Mouse (Mus musculus) stomach, embryonic 14.5 days (tissue): Measurements from ENCODE around the gene Atoh8. TPM values are rescaled to one million over a fixed set of nuclear protein-coding genes. Genes with fewer than 3 reads are reported as not detected.

Experiments used
- ATAC-seq: fragments of 200-750 bp; cut with Nextera tagmentation; 2 replicates; pipeline ENCODE4 v1.8.0; 2017; ENCODE audit warnings: low read depth, moderate TSS enrichment; ENCODE audit not compliant: insufficient number of reproducible peaks, insufficient read depth, low FRiP score
- H3K27ac ChIP-seq: fragments of 300-500 bp; sonication (generic); 2 replicates; pipeline ENCODE4 v1.5.1; 2014; ENCODE audit warnings: mild to moderate bottlenecking, low read length, moderate library complexity, mixed read lengths
- H3K27me3 ChIP-seq: fragments of 300-500 bp; sonication (generic); 2 replicates; pipeline ENCODE4 v1.6.1; 2014; ENCODE audit warnings: low read length, control low read depth, mixed read lengths; ENCODE audit not compliant: control insufficient read depth, insufficient read depth
- H3K36me3 ChIP-seq: fragments of 300-500 bp; sonication (generic); 2 replicates; pipeline ENCODE4 v1.6.1; 2014; ENCODE audit warnings: mild to moderate bottlenecking, control low read depth, low read length, moderate library complexity, mixed read lengths; ENCODE audit not compliant: control insufficient read depth, insufficient read depth
- H3K4me1 ChIP-seq: fragments of 300-500 bp; sonication (generic); 2 replicates; pipeline ENCODE4 v1.6.1; 2014; ENCODE audit warnings: low read length, control low read depth, mixed read lengths; ENCODE audit not compliant: control insufficient read depth, insufficient read depth
- H3K4me2 ChIP-seq: fragments of 300-500 bp; sonication (generic); replicated peaks from 2 replicates; pipeline ENCODE4 v1.6.1; 2014; ENCODE audit warnings: low read depth, low read length, control low read depth
- H3K4me3 ChIP-seq: fragments of 300-500 bp; sonication (generic); 2 replicates; pipeline ENCODE4 v1.5.1; 2014; ENCODE audit warnings: low read depth, low read length, control low read depth
- H3K9ac ChIP-seq: fragments of 300-500 bp; sonication (generic); replicated peaks from 2 replicates; pipeline ENCODE4 v1.6.1; 2014; ENCODE audit warnings: low read depth, mild to moderate bottlenecking, control low read depth, low read length, moderate library complexity, mixed read lengths
- H3K9me3 ChIP-seq: fragments of 300-500 bp; sonication (generic); 2 replicates; pipeline ENCODE4 v1.6.1; 2016; ENCODE audit warnings: low read depth, low read length, control low read depth; ENCODE audit not compliant: control insufficient read depth
- WGBS: fragments of 180-500 bp; shearing (Covaris S2); extraction: QIAGEN DNeasy Blood & Tissue Kit; methylation state at CpG from one replicate; pipeline ENCODE4 v1.1.7; 2014; 5-methylcytosine and 5-hydroxymethylcytosine counted together
- polyA plus RNA-seq: library from polyadenylated mRNA; unstranded; fragments of >200 nt; fragmentation: Nextera tagmentation; extraction: Ambion mirVana; gene quantifications from 2 replicates; pipeline ENCODE4 v1.2.1, GENCODE M21; 2014

Atoh8 gene
- polyA plus RNA-seq, 1 experiment from 2014 or later = 9.9 TPM

- no peaks in the 10 kb centered on the region for H3K27me3 ChIP-seq
- H3K36me3 ChIP-seq = no peaks in the 10 kb centered on the region
- H3K4me1 ChIP-seq = no peaks in the 10 kb centered on the region
- ATAC-seq = no peak
- WGBS = 40% methylated on average over 3 of the region's 3 CpGs
- H3K9ac ChIP-seq = no peak overlapping the region
- no peak overlapping the region for H3K27ac ChIP-seq
- no peak overlapping the region for H3K4me3 ChIP-seq
- no peak overlapping the region for H3K4me2 ChIP-seq
- no peaks in the 10 kb centered on the region for H3K9me3 ChIP-seq
Observed at GRCm38 (mm10) chr6:72175419-72175818, 60.0 kb downstream of the Atoh8 start.

DNA sequence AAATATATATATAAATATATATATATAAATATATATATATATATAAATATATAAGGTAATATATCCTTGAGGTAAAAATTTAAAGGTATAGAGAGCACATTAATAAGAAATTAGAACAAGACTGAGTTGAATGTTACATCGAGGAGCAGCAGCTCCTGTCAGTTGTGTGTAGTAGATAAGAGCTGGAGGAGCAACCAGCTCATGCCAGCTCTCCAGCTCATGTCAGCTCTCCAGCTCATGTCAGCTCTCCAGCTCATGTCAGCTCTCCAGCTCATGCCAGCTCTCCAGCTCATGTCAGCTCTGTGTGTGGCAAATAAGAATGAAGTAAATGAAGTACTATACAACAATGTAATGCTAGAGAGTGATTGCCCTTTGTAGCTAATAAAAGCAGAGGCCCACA, 62.0 kb downstream of the Atoh8 start:
- Histone ChIP-seq H3K4me3 (no peak overlapping the region), H3K27me3 (no peaks in the 10 kb centered on the region), H3K4me2 (no peak overlapping the region), H3K4me1 (no peaks in the 10 kb centered on the region), H3K9me3 (no peaks in the 10 kb centered on the region), H3K9ac (no peak overlapping the region), H3K27ac (no peak overlapping the region), H3K36me3 (no peaks in the 10 kb centered on the region)
- WGBS = 92% methylated on average over 1 of the region's 1 CpGs
- no peak for ATAC-seq

GRCm38 (mm10) chr6:72171391-72171790, 64.0 kb downstream of the Atoh8 start:
- no peaks in the 10 kb centered on the region for H3K27me3 ChIP-seq
- 85% methylated on average over 3 of the region's 3 CpGs for WGBS

GRCm38 (mm10) chr6:72165907-72166306, 69.5 kb downstream of the Atoh8 start:
- Histone ChIP-seq H3K4me1 (0 out of 2 replicates have a peak, but pooled peaks cover 4% of the 10 kb centered on the region), H3K4me2 (no peak overlapping the region), H3K4me3 (no peak overlapping the region), H3K9me3 (no peaks in the 10 kb centered on the region), H3K27ac (no peak overlapping the region), H3K9ac (no peak overlapping the region), H3K27me3 (no peaks in the 10 kb centered on the region), H3K36me3 (no peaks in the 10 kb centered on the region)
- ATAC-seq = no peak
- WGBS = 41% methylated on average over 2 of the region's 2 CpGs

More at GRCm38 (mm10) chr6:72171391-72171790, 64.0 kb downstream of the Atoh8 start:
- no peak for ATAC-seq
- no peaks in the 10 kb centered on the region for H3K36me3 ChIP-seq
- no peak overlapping the region for H3K27ac ChIP-seq
- no peaks in the 10 kb centered on the region for H3K4me1 ChIP-seq
- H3K9me3 ChIP-seq = no peaks in the 10 kb centered on the region
- H3K9ac ChIP-seq = no peak overlapping the region
- no peak overlapping the region for H3K4me3 ChIP-seq
- no peak overlapping the region for H3K4me2 ChIP-seq

GRCm38 (mm10) chr6:72164321-72165275, 70.8 kb downstream of the Atoh8 start:
- H3K4me1 ChIP-seq = 0 out of 2 replicates have a peak, but pooled peaks cover 4% of the 10 kb centered on the region
- no peak overlapping the region for H3K4me2 ChIP-seq
- H3K4me3 ChIP-seq = no peak overlapping the region
- no peaks in the 10 kb centered on the region for H3K9me3 ChIP-seq
- WGBS = 20% methylated on average over 20 of the region's 20 CpGs
- H3K27ac ChIP-seq = no peak overlapping the region
- no peaks in the 10 kb centered on the region for H3K36me3 ChIP-seq
- no peaks in the 10 kb centered on the region for H3K27me3 ChIP-seq
- H3K9ac ChIP-seq = no peak overlapping the region
- peak; percentile 84; the same call in 1 of the 2 replicates for ATAC-seq

DNA sequence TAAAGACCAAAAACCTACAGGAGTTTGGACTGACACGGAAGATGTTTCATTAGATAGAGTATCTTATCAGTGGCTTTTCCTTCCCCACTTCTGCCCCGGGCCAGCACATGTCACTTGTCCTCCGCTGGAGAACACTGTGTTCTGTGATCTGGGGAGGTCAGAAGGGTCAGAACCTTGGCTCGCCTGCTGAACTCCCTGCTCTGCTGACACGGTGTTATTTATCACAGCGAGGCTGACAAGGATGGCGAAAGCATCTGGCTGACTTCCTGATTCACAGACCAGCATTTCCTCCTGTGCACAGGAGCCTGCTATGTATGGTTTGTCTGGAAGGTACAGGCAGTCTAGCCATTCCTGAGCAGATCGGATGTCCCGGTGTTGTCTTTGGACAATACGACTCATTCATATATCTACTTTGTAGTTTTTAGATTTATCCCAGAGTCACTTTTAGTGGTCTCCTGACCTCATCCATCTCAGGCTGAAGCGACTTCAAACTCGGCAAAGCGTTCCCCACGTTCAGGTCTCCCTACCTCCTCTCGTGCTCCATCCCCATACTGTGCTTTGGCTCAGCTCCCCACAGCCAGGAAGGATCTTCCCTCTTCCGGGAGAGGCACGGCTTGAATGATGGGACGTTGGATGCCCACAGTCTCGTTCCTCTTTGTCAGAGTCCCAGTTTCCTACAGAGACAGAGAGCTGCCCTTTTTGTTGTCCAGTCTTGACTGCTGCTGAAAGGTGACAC, 73.1 kb downstream of the Atoh8 start:
- H3K9ac ChIP-seq = no peak overlapping the region
- H3K36me3 ChIP-seq = no peaks in the 10 kb centered on the region
- WGBS = 18% methylated on average over 19 of the region's 19 CpGs
- no peak overlapping the region for H3K4me3 ChIP-seq
- H3K27me3 ChIP-seq = no peaks in the 10 kb centered on the region
- H3K4me2 ChIP-seq = no peak overlapping the region
- H3K27ac ChIP-seq = no peak overlapping the region
- H3K4me1 ChIP-seq = 0 out of 2 replicates have a peak, but pooled peaks cover 4% of the 10 kb centered on the region
- no peak for ATAC-seq
- H3K9me3 ChIP-seq = no peaks in the 10 kb centered on the region

- Histone ChIP-seq H3K4me3 (no peak overlapping the region), H3K9me3 (no peaks in the 10 kb centered on the region), H3K4me2 (no peak overlapping the region), H3K4me1 (0 out of 2 replicates have a peak, but pooled peaks cover 4% of the 10 kb centered on the region), H3K27ac (no peak overlapping the region), H3K36me3 (no peaks in the 10 kb centered on the region), H3K27me3 (no peaks in the 10 kb centered on the region), H3K9ac (no peak overlapping the region)
- WGBS = 78% methylated on average over 5 of the region's 5 CpGs
- no peak for ATAC-seq
Observed at GRCm38 (mm10) chr6:72161751-72162150, 73.6 kb downstream of the Atoh8 start.

DNA sequence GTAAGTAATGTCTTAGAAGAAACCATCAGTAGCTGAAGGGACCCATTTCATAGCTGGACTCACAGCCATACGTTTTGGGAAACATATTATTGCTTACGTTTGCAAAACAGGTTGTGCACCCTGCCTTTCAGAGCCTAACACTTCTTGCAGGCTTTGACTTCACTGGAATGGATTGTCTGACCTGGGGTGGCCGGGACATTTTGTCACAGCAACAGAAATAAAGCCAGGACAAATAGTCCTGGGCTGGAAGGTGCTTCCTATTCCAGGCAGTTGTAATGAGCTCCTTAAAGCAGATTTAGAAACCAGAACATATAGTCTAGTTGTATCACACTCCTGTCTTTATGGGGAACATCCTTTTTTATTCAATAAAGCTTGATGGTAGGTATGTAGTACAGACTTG, 74.4 kb downstream of the Atoh8 start:
- no peak for ATAC-seq
- Histone ChIP-seq H3K27me3 (no peaks in the 10 kb centered on the region), H3K9ac (no peak overlapping the region), H3K27ac (no peak overlapping the region), H3K4me3 (no peak overlapping the region), H3K9me3 (no peaks in the 10 kb centered on the region), H3K4me1 (0 out of 2 replicates have a peak, but pooled peaks cover 4% of the 10 kb centered on the region), H3K4me2 (no peak overlapping the region), H3K36me3 (no peaks in the 10 kb centered on the region)
- WGBS = 86% methylated on average over 3 of the region's 3 CpGs
